In genomic region chr17:58710748-58711478, GRCm38 (mm10) we compare ENCODE assay signal across 33 mouse cellular contexts.
DNase-seq lines count a peak whose midpoint lies in the region; ATAC-seq lines count a peak whose summit lies in the region.
"Had no signal": no experiment of that assay in that cellular context is flagged by ENCODE, and none has a peak within 500 bp of the region (broad histone marks: within the 10 kb centered on the region; RNA-seq: fewer than 3 reads in every experiment).

No protein-coding gene starts in this region.

- no peak overlapping the region for H3K27ac ChIP-seq in forebrain, embryonic 11.5 days (ENCODE audit: low read depth, low read length)
- H3K27ac ChIP-seq in forebrain, embryonic 14.5 days (ENCODE audit: low read depth, low read length): no peak overlapping the region
- H3K27ac ChIP-seq in midbrain, embryonic 13.5 days: 0 out of 2 replicates have a peak overlapping the region, but pooled peaks have one; percentile 2
- no peak overlapping the region for H3K27ac ChIP-seq in neural tube, embryonic 13.5 days (replicated peaks)
- H3K27ac ChIP-seq in heart, embryonic 12.5 days (ENCODE audit: poor library complexity, severe bottlenecking): no peak overlapping the region
- H3K27ac ChIP-seq: embryonic facial prominence, embryonic 10.5 days; embryonic facial prominence, embryonic 15.5 days; forebrain, embryonic 13.5 days; hindbrain, embryonic 15.5 days; kidney, postnatal 0 days; liver, embryonic 14.5 days; macrophage; stomach, postnatal 0 days had no signal

- no peak overlapping the region for H3K4me3 ChIP-seq in forebrain, embryonic 11.5 days (ENCODE audit: low read depth, low read length)
- no peak overlapping the region for H3K4me3 ChIP-seq in forebrain, embryonic 14.5 days (ENCODE audit: low read depth, low read length)
- H3K4me3 ChIP-seq in midbrain, embryonic 13.5 days (replicated peaks): no peak overlapping the region
- H3K4me3 ChIP-seq in neural tube, embryonic 13.5 days: no peak overlapping the region
- H3K4me3 ChIP-seq in heart, embryonic 12.5 days: no peak overlapping the region
- H3K4me3 ChIP-seq: embryonic facial prominence, embryonic 10.5 days; embryonic facial prominence, embryonic 15.5 days; forebrain, embryonic 13.5 days; hindbrain, embryonic 15.5 days; myocyte had no signal

- WGBS in forebrain, embryonic 11.5 days: 54% methylated on average over 2 of the region's 2 CpGs
- 43% methylated on average over 2 of the region's 2 CpGs for WGBS in forebrain, embryonic 14.5 days
- WGBS in midbrain, embryonic 13.5 days: 64% methylated on average over 2 of the region's 2 CpGs
- WGBS in neural tube, embryonic 13.5 days: 49% methylated on average over 2 of the region's 2 CpGs
- WGBS in heart, embryonic 12.5 days: 82% methylated on average over 2 of the region's 2 CpGs

- H3K9me3 ChIP-seq in forebrain, embryonic 11.5 days (ENCODE audit: control insufficient read depth, low read length): no peaks in the 10 kb centered on the region
- no peaks in the 10 kb centered on the region for H3K9me3 ChIP-seq in forebrain, embryonic 14.5 days (replicated peaks; ENCODE audit: control insufficient read depth, low read length)
- no peaks in the 10 kb centered on the region for H3K9me3 ChIP-seq in midbrain, embryonic 13.5 days
- no peaks in the 10 kb centered on the region for H3K9me3 ChIP-seq in neural tube, embryonic 13.5 days
- H3K9me3 ChIP-seq in heart, embryonic 12.5 days (replicated peaks): no peaks in the 10 kb centered on the region
- H3K9me3 ChIP-seq: embryonic facial prominence, embryonic 10.5 days; embryonic facial prominence, embryonic 15.5 days; forebrain, embryonic 13.5 days; hindbrain, embryonic 15.5 days had no signal

- H3K27me3 ChIP-seq in forebrain, embryonic 11.5 days (ENCODE audit: control insufficient read depth, insufficient read depth, low read length): no peaks in the 10 kb centered on the region
- H3K27me3 ChIP-seq in forebrain, embryonic 14.5 days (replicated peaks; ENCODE audit: control insufficient read depth, insufficient read depth, low read length): no peaks in the 10 kb centered on the region
- H3K27me3 ChIP-seq in midbrain, embryonic 13.5 days: no peaks in the 10 kb centered on the region
- no peaks in the 10 kb centered on the region for H3K27me3 ChIP-seq in neural tube, embryonic 13.5 days
- H3K27me3 ChIP-seq in heart, embryonic 12.5 days (replicated peaks): no peaks in the 10 kb centered on the region
- H3K27me3 ChIP-seq: embryonic facial prominence, embryonic 15.5 days; forebrain, embryonic 13.5 days; hindbrain, embryonic 15.5 days had no signal

- DNase-seq in forebrain, embryonic 11.5 days (ENCODE audit: low spot score): no peak
- no peak for DNase-seq in forebrain, embryonic 14.5 days (ENCODE audit: low spot score)
- peak; percentile 1 for DNase-seq in adipocyte (ENCODE audit: low spot score)
- DNase-seq in ovary, adult 18-20 months (ENCODE audit: low spot score): no peak
- DNase-seq: adrenal gland, postnatal 14 days; cerebellum, adult 18-20 months; cerebellum, postnatal 10 days; gastrocnemius, postnatal 14 days; heart, adult 18-20 months; heart, postnatal 4 days; kidney, adult 8-10 months; kidney, postnatal 4 days; liver; lung, adult 2 months; lung, postnatal 10 days; right cerebral cortex, postnatal 4 days; thymus, adult 18-20 months; thymus, postnatal 25 days had no signal

- H3K36me3 ChIP-seq in forebrain, embryonic 11.5 days (ENCODE audit: control insufficient read depth, insufficient read depth, low read length): no peaks in the 10 kb centered on the region
- H3K36me3 ChIP-seq in forebrain, embryonic 14.5 days (ENCODE audit: control insufficient read depth, insufficient read depth, low read length): no peaks in the 10 kb centered on the region
- no peaks in the 10 kb centered on the region for H3K36me3 ChIP-seq in midbrain, embryonic 13.5 days
- H3K36me3 ChIP-seq in neural tube, embryonic 13.5 days: no peaks in the 10 kb centered on the region
- H3K36me3 ChIP-seq in heart, embryonic 12.5 days: no peaks in the 10 kb centered on the region
- H3K36me3 ChIP-seq: embryonic facial prominence, embryonic 10.5 days; embryonic facial prominence, embryonic 15.5 days; G1E; hindbrain, embryonic 15.5 days had no signal

- H3K4me2 ChIP-seq in forebrain, embryonic 11.5 days (ENCODE audit: low read depth, low read length, severe bottlenecking): no peak overlapping the region
- H3K4me2 ChIP-seq in forebrain, embryonic 14.5 days (ENCODE audit: low read length): no peak overlapping the region
- no peak overlapping the region for H3K4me2 ChIP-seq in midbrain, embryonic 13.5 days (replicated peaks)
- H3K4me2 ChIP-seq in neural tube, embryonic 13.5 days: no peak overlapping the region
- H3K4me2 ChIP-seq in heart, embryonic 12.5 days: no peak overlapping the region
- H3K4me2 ChIP-seq: embryonic facial prominence, embryonic 15.5 days; forebrain, embryonic 13.5 days; heart, embryonic 11.5 days; hindbrain, embryonic 15.5 days had no signal

- peak; percentile 40; the same call in 1 of the 2 replicates for ATAC-seq in forebrain, embryonic 11.5 days (replicated peaks; ENCODE audit: low FRiP score)
- no peak for ATAC-seq in forebrain, embryonic 14.5 days
- ATAC-seq in midbrain, embryonic 13.5 days: peak; percentile 87
- 0 out of 2 replicates have a peak, but pooled peaks have one; percentile 15 for ATAC-seq in neural tube, embryonic 13.5 days (ENCODE audit: low read depth)
- ATAC-seq in heart, embryonic 12.5 days (ENCODE audit: insufficient number of reproducible peaks, low FRiP score): no peak
- ATAC-seq: forebrain, embryonic 13.5 days; intestine, embryonic 16.5 days had no signal

- H3K4me1 ChIP-seq in forebrain, embryonic 11.5 days (replicated peaks; ENCODE audit: control insufficient read depth, insufficient read depth, low read length): no peaks in the 10 kb centered on the region
- H3K4me1 ChIP-seq in forebrain, embryonic 14.5 days (ENCODE audit: control insufficient read depth, insufficient read depth, low read length): no peaks in the 10 kb centered on the region
- H3K4me1 ChIP-seq in midbrain, embryonic 13.5 days (replicated peaks): no peaks in the 10 kb centered on the region; the same call in 1 of the 2 replicates
- 0 out of 2 replicates have a peak, but pooled peaks cover 5% of the 10 kb centered on the region for H3K4me1 ChIP-seq in neural tube, embryonic 13.5 days (replicated peaks)
- H3K4me1 ChIP-seq in heart, embryonic 12.5 days (replicated peaks): no peaks in the 10 kb centered on the region
- H3K4me1 ChIP-seq: embryonic facial prominence, embryonic 10.5 days; embryonic facial prominence, embryonic 15.5 days; hindbrain, embryonic 15.5 days had no signal

- no peak overlapping the region for H3K9ac ChIP-seq in forebrain, embryonic 11.5 days (ENCODE audit: low read length)
- H3K9ac ChIP-seq in forebrain, embryonic 14.5 days (ENCODE audit: low read length): no peak overlapping the region
- H3K9ac ChIP-seq in midbrain, embryonic 13.5 days (replicated peaks): no peak overlapping the region
- H3K9ac ChIP-seq in neural tube, embryonic 13.5 days: no peak overlapping the region
- H3K9ac ChIP-seq in heart, embryonic 12.5 days: no peak overlapping the region
- H3K9ac ChIP-seq: embryonic facial prominence, embryonic 15.5 days; forebrain, embryonic 13.5 days; hindbrain, embryonic 15.5 days; liver, embryonic 14.5 days had no signal

Comparison
In these comparisons a context has a peak if more than half of its experiments do, and no peak if none do; other contexts are left out.
1. ATAC-seq: peak in forebrain, embryonic 11.5 days (single experiment), midbrain, embryonic 13.5 days (single experiment) and neural tube, embryonic 13.5 days (single experiment); none in forebrain, embryonic 14.5 days (single experiment) and heart, embryonic 12.5 days (single experiment).